Mouse (Mus musculus) midbrain, embryonic 12.5 days (tissue): ENCODE data around the gene Cpa4. TPM values are rescaled to one million over a fixed set of nuclear protein-coding genes. Genes with fewer than 3 reads are reported as not detected.

Experiments used
- ATAC-seq: fragments of 200-750 bp; cut with Nextera tagmentation; 2 replicates; pipeline ENCODE4 v1.8.0; 2017; ENCODE audit warnings: low read depth, moderate TSS enrichment, moderate library complexity; ENCODE audit not compliant: low FRiP score
- H3K27ac ChIP-seq: fragments of 300-500 bp; sonication (generic); replicated peaks from 2 replicates; pipeline ENCODE4 v1.5.1; 2016; ENCODE audit warnings: mild to moderate bottlenecking
- H3K27me3 ChIP-seq: fragments of 300-500 bp; sonication (generic); 2 replicates; pipeline ENCODE4 v1.6.1; 2016; ENCODE audit warnings: mild to moderate bottlenecking
- H3K36me3 ChIP-seq: fragments of 300-500 bp; sonication (generic); 2 replicates; pipeline ENCODE4 v1.6.1; 2016
- H3K4me1 ChIP-seq: fragments of 300-500 bp; sonication (generic); 2 replicates; pipeline ENCODE4 v1.6.1; 2016
- H3K4me2 ChIP-seq: fragments of 300-500 bp; sonication (generic); replicated peaks from 2 replicates; pipeline ENCODE4 v1.6.1; 2016; ENCODE audit warnings: mild to moderate bottlenecking, moderate library complexity
- H3K4me3 ChIP-seq: fragments of 300-500 bp; sonication (generic); 2 replicates; pipeline ENCODE4 v1.5.1; 2016; ENCODE audit warnings: mild to moderate bottlenecking
- H3K9ac ChIP-seq: fragments of 300-500 bp; sonication (generic); replicated peaks from 2 replicates; pipeline ENCODE4 v1.6.1; 2016; ENCODE audit warnings: mild to moderate bottlenecking, moderate library complexity
- H3K9me3 ChIP-seq: fragments of 300-500 bp; sonication (generic); 2 replicates; pipeline ENCODE4 v1.6.1; 2016; ENCODE audit warnings: mild to moderate bottlenecking
- WGBS: fragments of 180-500 bp; shearing (Covaris S2); methylation state at CpG from one replicate; pipeline ENCODE4 v1.1.7; 2016; 5-methylcytosine and 5-hydroxymethylcytosine counted together
- polyA plus RNA-seq: library from polyadenylated mRNA; unstranded; fragments of >200 nt; fragmentation: Nextera tagmentation; extraction: Ambion mirVana; gene quantifications from 2 replicates; pipeline ENCODE4 v1.2.1, GENCODE M21; 2016

Cpa4 gene
- polyA plus RNA-seq, 1 experiment from 2014 or later, result 1.6 TPM

DNA sequence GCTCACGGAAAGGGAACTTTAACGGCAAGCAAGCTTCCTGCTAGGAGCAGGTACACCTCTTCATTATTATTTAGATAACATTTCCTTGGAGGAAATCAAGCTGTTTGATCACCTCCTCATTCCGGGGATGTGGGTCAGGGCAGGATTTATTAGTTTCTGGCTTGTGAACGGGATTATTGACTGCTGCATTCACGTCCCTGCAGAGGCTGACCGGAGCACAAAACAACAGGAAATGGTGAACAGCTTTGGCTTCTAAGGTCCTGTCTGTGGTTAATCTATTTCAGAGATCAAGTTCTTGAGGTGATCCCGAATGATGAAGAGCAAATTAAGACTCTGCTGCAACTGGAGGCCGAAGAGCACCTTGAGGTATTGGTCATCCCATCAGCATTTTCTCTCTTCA is 24.3 kb upstream of the Cpa4 start:
- WGBS, result 34% methylated on average over 8 of the region's 8 CpGs
- ATAC-seq, result no peak
- Histone ChIP-seq H3K4me1 (peaks cover 46% of the 10 kb centered on the region), H3K4me3 (no peak overlapping the region), H3K27me3 (no peaks in the 10 kb centered on the region), H3K27ac (0 out of 2 replicates have a peak overlapping the region, but pooled peaks have one; percentile 35), H3K4me2 (no peak overlapping the region), H3K36me3 (no peaks in the 10 kb centered on the region), H3K9ac (no peak overlapping the region), H3K9me3 (no peaks in the 10 kb centered on the region)

DNA sequence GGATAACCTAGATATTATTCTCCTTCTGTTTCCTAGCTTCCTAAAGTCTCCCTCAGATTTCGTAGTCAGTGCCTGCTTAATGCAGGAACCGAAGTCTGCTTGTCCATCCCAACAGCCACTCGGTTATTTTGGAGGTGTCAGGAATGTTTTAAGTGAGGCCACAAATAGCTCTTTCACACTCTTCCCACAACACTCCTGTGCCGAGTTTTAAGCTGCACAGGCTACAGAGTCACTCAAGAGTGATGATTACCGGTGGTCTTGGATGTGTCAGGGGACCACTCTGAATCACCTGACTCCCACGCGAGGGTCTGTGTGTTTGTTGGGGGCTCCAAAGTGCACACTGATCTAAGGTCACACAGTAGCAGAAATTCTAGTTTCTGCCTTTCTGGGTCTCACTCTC is 22.5 kb upstream of the Cpa4 start:
- WGBS, result 83% methylated on average over 7 of the region's 7 CpGs
- Histone ChIP-seq H3K36me3 (no peaks in the 10 kb centered on the region), H3K4me1 (peaks cover 56% of the 10 kb centered on the region), H3K9me3 (0 out of 2 replicates have a peak, but pooled peaks cover under 1% of the 10 kb centered on the region), H3K4me3 (no peak overlapping the region), H3K9ac (no peak overlapping the region), H3K4me2 (no peak overlapping the region), H3K27ac (peak overlapping the region; percentile 92), H3K27me3 (no peaks in the 10 kb centered on the region)
- ATAC-seq, result no peak

DNA sequence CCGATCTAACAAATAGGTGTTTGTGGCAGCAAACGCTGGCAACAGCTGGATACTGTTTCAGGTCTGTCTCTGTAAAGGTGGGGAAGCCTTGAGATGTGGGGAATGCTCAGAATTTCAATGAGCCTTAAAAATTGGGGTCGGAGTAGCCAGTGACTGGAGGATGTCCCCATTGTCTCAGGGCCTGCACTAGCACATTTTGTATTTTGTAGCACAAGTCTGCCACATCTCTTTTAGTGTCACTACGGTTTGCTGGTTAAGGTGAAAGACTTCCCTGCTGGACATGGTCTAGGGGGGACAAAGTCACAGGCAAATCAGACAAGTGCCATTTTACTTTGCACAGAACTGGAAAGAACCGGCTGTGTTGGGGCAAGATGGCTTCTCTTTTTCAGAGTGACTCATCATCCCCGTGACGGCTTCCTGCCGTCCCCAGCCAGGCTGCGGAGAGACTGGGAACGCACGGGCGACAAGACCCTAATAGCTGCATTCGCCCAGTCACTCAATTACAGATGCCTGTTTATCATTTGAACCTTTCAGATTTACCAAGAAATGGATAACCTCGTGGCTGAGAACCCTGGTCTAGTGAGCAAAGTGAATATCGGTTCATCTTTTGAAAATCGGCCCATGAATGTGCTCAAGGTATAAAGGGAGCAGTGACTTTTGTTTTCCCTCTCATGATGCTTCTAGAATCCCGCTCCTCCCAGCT is 21.4 kb upstream of the Cpa4 start:
- peak overlapping the region; percentile 60 for H3K9ac ChIP-seq
- H3K4me1 ChIP-seq, result peaks cover 66% of the 10 kb centered on the region
- no peaks in the 10 kb centered on the region for H3K36me3 ChIP-seq
- peak; percentile 39 for ATAC-seq
- H3K4me3 ChIP-seq, result peak overlapping the region; percentile 22
- 0 out of 2 replicates have a peak, but pooled peaks cover 3% of the 10 kb centered on the region for H3K9me3 ChIP-seq
- H3K4me2 ChIP-seq, result peak overlapping the region; percentile 49
- H3K27ac ChIP-seq, result peak overlapping the region; percentile 92
- no peaks in the 10 kb centered on the region for H3K27me3 ChIP-seq
- 9% methylated on average over 17 of the region's 17 CpGs for WGBS

DNA sequence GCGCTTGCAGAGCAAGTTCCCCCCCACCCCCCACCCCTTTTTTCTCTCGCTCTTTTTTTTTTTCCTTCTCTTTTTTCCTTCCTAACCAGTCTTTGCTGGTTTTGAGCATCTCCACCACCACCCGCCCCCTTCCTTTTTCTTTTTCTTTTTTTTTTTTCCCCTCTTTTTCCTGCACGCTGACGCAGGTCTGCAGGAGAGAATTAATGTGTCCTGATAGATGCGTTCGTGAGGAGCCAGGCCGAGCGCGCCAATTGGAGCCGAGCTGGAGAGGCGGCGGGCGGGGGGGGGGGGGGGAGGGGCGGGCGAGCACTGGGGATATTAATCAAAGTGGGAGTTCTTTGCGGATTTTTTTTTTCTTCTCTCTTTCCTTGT is 20.9 kb upstream of the Cpa4 start:
- Histone ChIP-seq H3K4me2 (peak overlapping the region; percentile 49), H3K27me3 (no peaks in the 10 kb centered on the region), H3K9me3 (0 out of 2 replicates have a peak, but pooled peaks cover 3% of the 10 kb centered on the region), H3K4me1 (peaks cover 71% of the 10 kb centered on the region), H3K36me3 (no peaks in the 10 kb centered on the region), H3K27ac (peak overlapping the region; percentile 92), H3K4me3 (peak overlapping the region; percentile 22), H3K9ac (peak overlapping the region; percentile 60; the same call in 1 of the 2 replicates)
- ATAC-seq, result no peak
- WGBS, result 0% methylated on average over 14 of the region's 17 CpGs

DNA sequence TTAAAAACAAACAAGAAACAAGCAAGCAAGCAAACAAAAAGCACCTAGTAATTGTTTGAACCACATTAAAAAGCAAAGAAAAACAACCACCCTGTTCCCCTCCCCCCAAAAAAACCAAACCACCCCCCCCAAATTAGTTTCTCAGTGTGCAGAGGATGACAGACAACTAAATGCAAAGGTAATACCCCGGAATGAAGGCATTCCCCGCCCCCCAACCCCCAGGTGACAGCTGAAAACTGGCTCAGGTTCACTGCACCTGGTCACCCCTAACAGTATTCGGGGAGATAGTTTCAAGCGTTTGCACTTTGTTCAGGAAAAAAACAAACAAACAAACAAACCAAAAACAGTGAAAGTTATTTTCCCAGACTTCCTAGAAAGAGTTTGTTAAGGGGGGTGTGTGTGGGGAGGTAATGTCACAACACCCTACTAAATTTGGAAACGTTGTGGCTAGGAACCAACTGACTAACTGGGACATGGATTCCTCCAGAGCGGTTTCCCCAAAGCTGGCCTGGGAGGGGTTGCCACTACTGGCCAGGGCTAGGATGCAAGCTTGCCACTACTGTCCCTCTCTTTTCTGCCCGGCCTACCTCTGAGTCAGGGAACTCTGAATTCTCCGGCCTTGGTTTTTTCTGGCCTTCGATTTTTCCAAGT is 20.4 kb upstream of the Cpa4 start:
- no peak for ATAC-seq
- peaks cover 75% of the 10 kb centered on the region for H3K4me1 ChIP-seq
- no peaks in the 10 kb centered on the region for H3K27me3 ChIP-seq
- H3K4me3 ChIP-seq, result no peak overlapping the region
- peak overlapping the region; percentile 92 for H3K27ac ChIP-seq
- H3K9me3 ChIP-seq, result 0 out of 2 replicates have a peak, but pooled peaks cover 3% of the 10 kb centered on the region
- peak overlapping the region; percentile 49 for H3K4me2 ChIP-seq
- 10% methylated on average over 9 of the region's 9 CpGs for WGBS
- H3K9ac ChIP-seq, result no peak overlapping the region
- no peaks in the 10 kb centered on the region for H3K36me3 ChIP-seq

DNA sequence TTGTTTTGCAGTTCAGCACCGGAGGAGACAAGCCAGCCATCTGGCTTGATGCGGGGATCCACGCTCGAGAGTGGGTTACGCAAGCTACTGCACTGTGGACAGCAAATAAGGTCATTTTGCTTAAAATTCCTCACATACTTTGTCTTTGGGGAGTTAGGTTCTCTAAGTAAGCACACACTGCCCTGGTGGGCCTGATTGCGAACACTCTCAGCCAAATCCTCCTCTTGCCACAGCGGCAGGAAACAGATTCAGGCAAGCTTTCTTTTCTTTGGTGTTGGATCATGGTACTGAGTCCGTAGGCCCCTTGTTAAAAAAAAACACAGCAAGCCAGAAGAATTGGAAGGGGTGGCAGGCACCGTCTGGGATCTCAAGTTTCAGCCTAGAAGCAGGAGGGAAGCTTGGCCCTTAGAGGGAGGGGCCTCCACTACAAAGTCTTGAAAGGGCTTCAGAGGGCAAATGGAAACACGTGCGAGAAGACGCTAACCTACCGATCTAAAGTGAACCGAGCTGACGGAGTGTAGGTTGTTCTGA is 18.9 kb upstream of the Cpa4 start:
- WGBS, result 6% methylated on average over 15 of the region's 15 CpGs
- Histone ChIP-seq H3K4me1 (peaks cover 66% of the 10 kb centered on the region), H3K27ac (peak overlapping the region; percentile 86), H3K9me3 (0 out of 2 replicates have a peak, but pooled peaks cover 3% of the 10 kb centered on the region), H3K36me3 (no peaks in the 10 kb centered on the region), H3K4me3 (no peak overlapping the region), H3K4me2 (peak overlapping the region; percentile 25), H3K27me3 (no peaks in the 10 kb centered on the region), H3K9ac (peak overlapping the region; percentile 37; the same call in 1 of the 2 replicates)
- ATAC-seq, result no peak

DNA sequence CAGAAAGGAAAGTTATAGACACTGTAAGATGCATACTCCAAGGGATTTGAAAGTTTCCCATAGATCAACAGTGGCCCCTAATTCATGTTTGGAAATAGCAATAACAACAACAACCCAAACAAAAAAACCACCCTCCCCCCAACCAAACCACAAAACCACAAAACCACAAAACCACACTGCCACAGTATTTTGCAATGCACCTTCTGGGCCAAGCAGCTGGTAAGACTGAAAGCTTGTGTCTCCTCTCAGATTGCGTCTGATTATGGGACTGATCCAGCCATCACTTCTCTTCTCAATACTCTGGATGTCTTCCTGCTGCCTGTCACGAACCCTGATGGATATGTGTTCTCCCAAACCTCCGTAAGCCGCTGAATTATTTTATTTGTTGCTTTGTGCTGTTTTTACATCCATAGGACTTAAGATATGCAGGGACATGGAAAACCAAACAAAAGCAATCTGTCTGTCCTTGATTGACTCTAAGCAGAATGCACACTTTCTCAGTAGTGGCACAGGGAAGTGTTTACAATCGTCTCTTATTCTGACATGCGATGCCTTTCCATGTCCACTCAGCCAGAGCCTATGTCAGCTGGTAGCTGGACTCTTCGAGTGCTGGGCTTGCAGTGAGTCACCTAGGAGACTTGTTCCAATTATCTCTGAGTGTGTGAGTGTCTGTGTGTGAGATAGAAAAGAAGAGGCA is 17.5 kb upstream of the Cpa4 start:
- H3K4me1 ChIP-seq, result peaks cover 59% of the 10 kb centered on the region
- peak overlapping the region; percentile 89 for H3K27ac ChIP-seq
- no peaks in the 10 kb centered on the region for H3K36me3 ChIP-seq
- H3K9ac ChIP-seq, result no peak overlapping the region
- peak; percentile 36; the same call in 1 of the 2 replicates for ATAC-seq
- 0 out of 2 replicates have a peak, but pooled peaks cover 3% of the 10 kb centered on the region for H3K9me3 ChIP-seq
- H3K4me2 ChIP-seq, result no peak overlapping the region
- H3K4me3 ChIP-seq, result no peak overlapping the region
- 58% methylated on average over 7 of the region's 7 CpGs for WGBS
- no peaks in the 10 kb centered on the region for H3K27me3 ChIP-seq

DNA sequence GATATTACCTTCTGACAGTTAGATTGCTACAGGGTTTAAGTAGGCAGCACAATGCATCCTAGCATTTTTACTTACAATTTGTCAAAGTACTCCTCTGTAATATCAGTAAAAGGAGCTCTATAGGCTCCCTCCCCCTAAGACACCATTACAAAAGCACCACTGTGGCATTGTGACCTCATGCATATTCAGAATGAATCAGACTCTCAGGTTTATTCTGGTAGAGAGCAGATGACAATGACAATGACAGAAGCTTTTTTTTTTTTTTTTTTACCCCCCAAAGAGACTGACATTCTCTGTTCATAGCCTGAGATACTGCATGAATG is 17.0 kb upstream of the Cpa4 start:
- Histone ChIP-seq H3K27ac (peak overlapping the region; percentile 89), H3K4me2 (no peak overlapping the region)
- peak; percentile 39 for ATAC-seq

DNA sequence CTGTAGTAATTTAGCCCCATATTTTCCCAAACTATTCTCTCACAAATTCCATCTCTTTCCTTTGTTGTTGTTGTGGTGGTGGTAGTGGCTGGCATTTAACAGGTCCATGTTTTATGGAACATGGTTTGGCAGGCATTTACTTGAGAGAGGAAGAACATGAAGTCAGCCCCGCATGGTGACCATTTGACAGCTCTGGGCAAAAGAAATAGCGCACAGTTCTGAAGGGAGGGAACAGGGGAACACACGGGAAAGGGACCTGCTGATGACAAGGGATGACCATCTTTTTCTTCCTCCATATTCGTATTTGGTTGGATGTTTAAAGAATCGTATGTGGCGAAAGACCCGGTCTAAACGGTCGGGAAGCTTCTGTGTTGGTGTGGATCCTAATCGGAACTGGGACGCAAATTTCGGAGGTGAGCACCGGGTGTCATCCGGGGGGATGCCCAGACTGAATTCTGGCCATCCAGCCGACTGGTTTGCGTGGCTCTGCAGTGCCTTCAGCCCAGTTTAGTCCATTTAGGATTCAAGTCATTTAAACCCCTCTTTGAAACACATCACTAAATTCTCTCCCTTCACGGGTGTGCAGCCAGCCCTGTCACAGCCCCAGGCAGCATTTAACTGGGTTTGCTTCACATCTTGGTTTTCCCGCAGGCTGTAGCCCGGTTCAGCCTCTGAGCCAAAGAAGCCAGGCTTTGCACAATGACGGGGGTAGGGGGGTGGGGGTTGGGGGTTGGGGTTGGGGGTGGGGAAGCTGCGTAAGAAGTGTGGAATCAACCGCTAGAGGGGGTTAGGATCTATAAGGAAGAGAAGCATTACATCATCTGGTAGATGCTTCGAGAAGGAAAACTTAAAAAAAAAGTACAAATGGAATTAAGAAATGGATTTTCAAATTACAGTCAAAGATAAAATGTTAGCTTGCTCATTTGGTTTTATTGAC is 16.3 kb upstream of the Cpa4 start:
- Histone ChIP-seq H3K9ac (peak overlapping the region; percentile 44; the same call in 1 of the 2 replicates), H3K27ac (peak overlapping the region; percentile 89), H3K4me1 (peaks cover 47% of the 10 kb centered on the region), H3K36me3 (no peaks in the 10 kb centered on the region), H3K4me3 (peak overlapping the region; percentile 16), H3K27me3 (no peaks in the 10 kb centered on the region), H3K4me2 (peak overlapping the region; percentile 46), H3K9me3 (0 out of 2 replicates have a peak, but pooled peaks cover 3% of the 10 kb centered on the region)
- WGBS, result 14% methylated on average over 23 of the region's 23 CpGs
- ATAC-seq, result peak; percentile 65; the same call in 1 of the 2 replicates

More for the DNA sequence above, 17.0 kb upstream of the Cpa4 start:
- H3K4me1 ChIP-seq, result peaks cover 54% of the 10 kb centered on the region
- H3K9ac ChIP-seq, result no peak overlapping the region
- H3K9me3 ChIP-seq, result 0 out of 2 replicates have a peak, but pooled peaks cover 3% of the 10 kb centered on the region
- H3K27me3 ChIP-seq, result no peaks in the 10 kb centered on the region
- H3K4me3 ChIP-seq, result no peak overlapping the region
- no peaks in the 10 kb centered on the region for H3K36me3 ChIP-seq

DNA sequence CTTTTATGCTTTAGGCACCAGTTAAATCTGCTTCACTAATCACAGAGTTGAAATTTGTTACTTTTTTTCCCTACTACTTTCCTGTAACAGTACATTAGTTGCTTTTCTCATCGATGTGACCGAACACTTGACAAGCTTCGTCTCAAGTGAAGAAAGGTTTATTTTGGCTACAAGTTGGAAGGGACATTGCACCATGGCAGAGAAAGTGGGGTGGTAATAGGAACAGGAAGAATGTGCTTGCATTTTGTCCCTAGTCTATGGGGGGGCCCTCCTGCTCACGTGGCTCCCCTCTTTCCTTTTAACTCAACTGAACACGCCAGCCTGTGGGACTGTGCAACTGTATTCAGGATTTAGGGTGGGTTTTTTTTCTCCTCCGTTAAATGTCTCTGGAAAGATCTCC is 15.5 kb upstream of the Cpa4 start:
- H3K4me2 ChIP-seq, result no peak overlapping the region
- peak overlapping the region; percentile 89; the same call in 1 of the 2 replicates for H3K27ac ChIP-seq
- H3K4me3 ChIP-seq, result no peak overlapping the region
- H3K4me1 ChIP-seq, result peaks cover 41% of the 10 kb centered on the region
- H3K27me3 ChIP-seq, result no peaks in the 10 kb centered on the region
- no peak for ATAC-seq
- 55% methylated on average over 6 of the region's 6 CpGs for WGBS
- no peak overlapping the region for H3K9ac ChIP-seq
- 0 out of 2 replicates have a peak, but pooled peaks cover 3% of the 10 kb centered on the region for H3K9me3 ChIP-seq
- no peaks in the 10 kb centered on the region for H3K36me3 ChIP-seq
